Mouse (Mus musculus) liver, adult 2 months (tissue): ENCODE data around the gene Ncapg2. TPM values are rescaled to one million over a fixed set of nuclear protein-coding genes. Genes with fewer than 3 reads are reported as not detected.
A peak's percentile ranks its signal among the peaks of the same experiment; 100 is the strongest.

Experiments
- DNase-seq: peaks from one replicate; pipeline ENCODE4 v3.0.0-alpha.2; 2011; ENCODE audit warnings: low read depth, low spot score; ENCODE audit errors: extremely low read depth
- H3K27ac ChIP-seq: fragments of 200-500 bp; replicated peaks from 2 replicates; pipeline ENCODE4 v1.5.1; 2012; ENCODE audit warnings: low read depth, mild to moderate bottlenecking, control low read depth, inconsistent platforms, low read length; ENCODE audit not compliant: insufficient read depth
- H3K27me3 ChIP-seq: fragments of 200-500 bp; 2 replicates; pipeline ENCODE4 v1.6.1; 2012; ENCODE audit warnings: mild to moderate bottlenecking, moderate library complexity, low read length, inconsistent platforms; ENCODE audit not compliant: control insufficient read depth, insufficient read depth
- H3K36me3 ChIP-seq: fragments of 200-500 bp; 2 replicates; pipeline ENCODE4 v1.6.1; 2012; ENCODE audit warnings: low read length, inconsistent platforms; ENCODE audit not compliant: control insufficient read depth, insufficient read depth
- H3K4me1 ChIP-seq: fragments of 200-500 bp; 2 replicates; pipeline ENCODE4 v1.6.1; 2011; ENCODE audit warnings: low read length; ENCODE audit not compliant: control insufficient read depth, insufficient read depth
- H3K4me3 ChIP-seq: fragments of 200-500 bp; 2 replicates; pipeline ENCODE4 v1.5.1; 2011; ENCODE audit warnings: low read depth, mild to moderate bottlenecking, control low read depth, low read length, moderate library complexity; ENCODE audit not compliant: insufficient read depth
- H3K79me2 ChIP-seq: fragments of 200-500 bp; 2 replicates; pipeline ENCODE4 v1.6.1; 2012; ENCODE audit warnings: inconsistent platforms, mild to moderate bottlenecking, low read length, moderate library complexity; ENCODE audit not compliant: control insufficient read depth, insufficient read depth
- H3K9ac ChIP-seq: fragments of 200-500 bp; 2 replicates; pipeline ENCODE4 v1.6.1; 2012; ENCODE audit warnings: low read depth, mild to moderate bottlenecking, control low read depth, inconsistent platforms, low read length
- CTCF ChIP-seq: fragments of 200-500 bp; IDR thresholded peaks from 2 replicates; pipeline ENCODE4 v1.5.1; 2011; ENCODE audit warnings: low read depth, low read length, control low read depth
- POLR2A ChIP-seq: fragments of 200-500 bp; IDR thresholded peaks from 2 replicates; pipeline ENCODE4 v1.6.1; 2011; ENCODE audit warnings: low read length, control low read depth; ENCODE audit not compliant: insufficient read depth; ENCODE audit errors: extremely low read depth
- WGBS: fragments of 180-500 bp; shearing (Covaris S2); methylation state at CpG from one replicate; pipeline ENCODE4 v1.1.7; 2018; 5-methylcytosine and 5-hydroxymethylcytosine counted together
- polyA plus RNA-seq: library from polyadenylated mRNA; depleted of rRNA; stranded (reverse); fragments of >200 nt; gene quantifications from 2 replicates; pipeline ENCODE4 v1.2.3, GENCODE M21; 2012
- total RNA-seq: library from RNA; depleted of rRNA; stranded (reverse); fragments of >200 nt; gene quantifications from 2 replicates; pipeline ENCODE4 v1.2.3, GENCODE M21; 2014

Ncapg2 gene
- total and polyA plus RNA-seq, 2 experiments, result 0.21 to 2.1 TPM

GRCm38 (mm10) chr12:116425392-116425791 lies 20.2 kb downstream of the Ncapg2 start:
- H3K79me2 ChIP-seq, result no peaks in the 10 kb centered on the region
- TF ChIP-seq CTCF, result no peak
- no peak for TF ChIP-seq POLR2A
- no peak for DNase-seq
- no peak overlapping the region for H3K27ac ChIP-seq
- no peak overlapping the region for H3K9ac ChIP-seq
- H3K4me1 ChIP-seq, result no peaks in the 10 kb centered on the region
- 44% methylated on average over 2 of the region's 2 CpGs for WGBS
- no peak overlapping the region for H3K4me3 ChIP-seq
- no peaks in the 10 kb centered on the region for H3K27me3 ChIP-seq
- no peaks in the 10 kb centered on the region for H3K36me3 ChIP-seq

- no peak overlapping the region for H3K4me3 ChIP-seq
- H3K27me3 ChIP-seq, result no peaks in the 10 kb centered on the region
- 82% methylated on average over 2 of the region's 2 CpGs for WGBS
These were observed 28.5 kb downstream of the Ncapg2 start for GRCm38 (mm10) chr12:116433742-116434141.

GRCm38 (mm10) chr12:116435232-116435631 lies 30.0 kb downstream of the Ncapg2 start:
- Histone ChIP-seq H3K9ac (no peak overlapping the region), H3K4me3 (no peak overlapping the region), H3K36me3 (no peaks in the 10 kb centered on the region; the same call in 1 of the 2 replicates), H3K4me1 (no peaks in the 10 kb centered on the region), H3K27ac (no peak overlapping the region), H3K27me3 (no peaks in the 10 kb centered on the region), H3K79me2 (no peaks in the 10 kb centered on the region)
- peak; percentile 7 for DNase-seq
- TF ChIP-seq CTCF (no peak), POLR2A (no peak)
- WGBS, result 91% methylated on average over 2 of the region's 2 CpGs

More at GRCm38 (mm10) chr12:116433742-116434141, 28.5 kb downstream of the Ncapg2 start:
- DNase-seq, result peak; percentile 12
- Histone ChIP-seq H3K9ac (no peak overlapping the region), H3K36me3 (no peaks in the 10 kb centered on the region), H3K4me1 (no peaks in the 10 kb centered on the region), H3K79me2 (no peaks in the 10 kb centered on the region), H3K27ac (no peak overlapping the region)
- no peak for TF ChIP-seq CTCF
- TF ChIP-seq POLR2A, result no peak

- no peak overlapping the region for H3K9ac ChIP-seq
- H3K4me3 ChIP-seq, result no peak overlapping the region
- DNase-seq, result peak; percentile 25
- H3K27ac ChIP-seq, result no peak overlapping the region
- no peaks in the 10 kb centered on the region; the same call in 1 of the 2 replicates for H3K36me3 ChIP-seq
- no peaks in the 10 kb centered on the region for H3K27me3 ChIP-seq
- WGBS, result 88% methylated on average over 3 of the region's 3 CpGs
- TF ChIP-seq POLR2A (no peak), CTCF (no peak)
- H3K79me2 ChIP-seq, result no peaks in the 10 kb centered on the region
- no peaks in the 10 kb centered on the region for H3K4me1 ChIP-seq
These were observed 30.9 kb downstream of the Ncapg2 start for GRCm38 (mm10) chr12:116436125-116436524.

GRCm38 (mm10) chr12:116438591-116438990 lies 33.4 kb downstream of the Ncapg2 start:
- Histone ChIP-seq H3K4me3 (no peak overlapping the region), H3K36me3 (no peaks in the 10 kb centered on the region; the same call in 1 of the 2 replicates), H3K27ac (no peak overlapping the region), H3K4me1 (no peaks in the 10 kb centered on the region), H3K27me3 (no peaks in the 10 kb centered on the region), H3K9ac (no peak overlapping the region), H3K79me2 (no peaks in the 10 kb centered on the region)
- no peak for DNase-seq
- no peak for TF ChIP-seq CTCF
- WGBS, result 88% methylated on average over 5 of the region's 5 CpGs

GRCm38 (mm10) chr12:116442184-116442583 lies 37.0 kb downstream of the Ncapg2 start:
- H3K4me1 ChIP-seq, result no peaks in the 10 kb centered on the region
- H3K9ac ChIP-seq, result no peak overlapping the region
- H3K4me3 ChIP-seq, result no peak overlapping the region
- H3K27ac ChIP-seq, result no peak overlapping the region
- TF ChIP-seq POLR2A, result no peak
- no peak for TF ChIP-seq CTCF
- no peaks in the 10 kb centered on the region for H3K79me2 ChIP-seq
- H3K36me3 ChIP-seq, result no peaks in the 10 kb centered on the region; the same call in 1 of the 2 replicates
- H3K27me3 ChIP-seq, result no peaks in the 10 kb centered on the region
- 26% methylated on average over 3 of the region's 3 CpGs for WGBS
- no peak for DNase-seq
